Mouse (Mus musculus) adrenal gland, adult (tissue): ENCODE data around the gene Mdm2.
"Not testable (repeated sequence)": the region's sequence is repeated elsewhere in the genome, so short reads cannot be mapped to it uniquely, and the experiment has no call there.

ENCODE experiments used
- DNase-seq, 2 experiments: peaks; one replicate each; pipeline ENCODE4 v3.0.0; 2022 to 2023; ENCODE audit warnings: low spot score in 1 of 2; ENCODE audit not compliant: inconsistent age in 2 of 2

Gene Mdm2

GRCm38 (mm10) chr10:117733626-117734025 lies 23.1 kb upstream of the Mdm2 start:
- DNase-seq = not testable (repeated sequence)

GRCm38 (mm10) chr10:117732962-117733592 lies 22.5 kb upstream of the Mdm2 start:
- no peak for DNase-seq

- no peak for DNase-seq
Measured at GRCm38 (mm10) chr10:117732184-117732583, 21.6 kb upstream of the Mdm2 start.

- peak; percentile 78 to 89 for DNase-seq
Measured at GRCm38 (mm10) chr10:117731244-117732101, 20.9 kb upstream of the Mdm2 start.

GRCm38 (mm10) chr10:117730637-117731203 lies 20.2 kb upstream of the Mdm2 start:
- DNase-seq = no peak

GRCm38 (mm10) chr10:117730140-117730539 lies 19.6 kb upstream of the Mdm2 start:
- DNase-seq = no peak

- no peak for DNase-seq
Measured at GRCm38 (mm10) chr10:117729139-117729814, 18.7 kb upstream of the Mdm2 start.

- no peak for DNase-seq
Measured at GRCm38 (mm10) chr10:117728574-117728973, 18.0 kb upstream of the Mdm2 start.

GRCm38 (mm10) chr10:117727518-117728110 lies 17.1 kb upstream of the Mdm2 start:
- DNase-seq = no peak

- DNase-seq = no peak
Measured at GRCm38 (mm10) chr10:117726888-117727385, 16.4 kb upstream of the Mdm2 start.

GRCm38 (mm10) chr10:117726350-117726749 lies 15.8 kb upstream of the Mdm2 start:
- no peak for DNase-seq

GRCm38 (mm10) chr10:117725671-117726070 lies 15.1 kb upstream of the Mdm2 start:
- DNase-seq = no peak

GRCm38 (mm10) chr10:117724804-117725361 lies 14.3 kb upstream of the Mdm2 start:
- DNase-seq = no peak

- DNase-seq = no peak
Measured at GRCm38 (mm10) chr10:117724136-117724718, 13.7 kb upstream of the Mdm2 start.

- peak; percentile 70 to 90 for DNase-seq
Measured at GRCm38 (mm10) chr10:117718161-117719119, 7.9 kb upstream of the Mdm2 start.

- peak; percentile 85 to 93 for DNase-seq
Measured at GRCm38 (mm10) chr10:117717583-117717982, 7.0 kb upstream of the Mdm2 start.

- DNase-seq = no peak
Measured at GRCm38 (mm10) chr10:117716686-117717085, 6.1 kb upstream of the Mdm2 start.

- DNase-seq = not testable (repeated sequence)
Measured at GRCm38 (mm10) chr10:117715654-117716053, 5.1 kb upstream of the Mdm2 start.

- no peak for DNase-seq
Measured at GRCm38 (mm10) chr10:117714928-117715500, 4.5 kb upstream of the Mdm2 start.
